Mouse (Mus musculus) forebrain, embryonic 12.5 days (tissue): ENCODE results near the gene Tmem39b. TPM values are rescaled to one million over a fixed set of nuclear protein-coding genes. Genes with fewer than 3 reads are reported as not detected.

Source experiments
- ATAC-seq: fragments of 200-750 bp; cut with Nextera tagmentation; 2 replicates; pipeline ENCODE4 v1.8.0; 2017; ENCODE audit warnings: moderate TSS enrichment; ENCODE audit not compliant: low FRiP score
- H3K27ac ChIP-seq: fragments of 300-500 bp; sonication (generic); 2 replicates; pipeline ENCODE4 v1.5.1; 2016; ENCODE audit warnings: mild to moderate bottlenecking
- H3K27me3 ChIP-seq: fragments of 300-500 bp; sonication (generic); 2 replicates; pipeline ENCODE4 v1.6.1; 2016; ENCODE audit warnings: mild to moderate bottlenecking
- H3K36me3 ChIP-seq: fragments of 300-500 bp; sonication (generic); replicated peaks from 2 replicates; pipeline ENCODE4 v1.6.1; 2016; ENCODE audit warnings: mild to moderate bottlenecking
- H3K4me1 ChIP-seq: fragments of 300-500 bp; sonication (generic); 2 replicates; pipeline ENCODE4 v1.6.1; 2016
- H3K4me2 ChIP-seq: fragments of 300-500 bp; sonication (generic); 2 replicates; pipeline ENCODE4 v1.6.1; 2016; ENCODE audit warnings: mild to moderate bottlenecking, moderate library complexity
- H3K4me3 ChIP-seq: fragments of 300-500 bp; sonication (generic); replicated peaks from 2 replicates; pipeline ENCODE4 v1.5.1; 2016; ENCODE audit warnings: mild to moderate bottlenecking
- H3K9ac ChIP-seq: fragments of 300-500 bp; sonication (generic); 2 replicates; pipeline ENCODE4 v1.6.1; 2016; ENCODE audit warnings: mild to moderate bottlenecking
- H3K9me3 ChIP-seq: fragments of 300-500 bp; sonication (generic); 2 replicates; pipeline ENCODE4 v1.6.1; 2016
- WGBS: fragments of 180-500 bp; shearing (Covaris S2); methylation state at CpG from one replicate; pipeline ENCODE4 v1.1.7; 2016; 5-methylcytosine and 5-hydroxymethylcytosine counted together
- microRNA-seq: library from miRNA; unstranded; fragments of <30 nt; microRNA quantifications from one replicate; pipeline ENCODE4, GENCODE M21; 2017
- polyA plus RNA-seq: library from polyadenylated mRNA; unstranded; fragments of >200 nt; fragmentation: Nextera tagmentation; extraction: Ambion mirVana; gene quantifications from 2 replicates; pipeline ENCODE4 v1.2.1, GENCODE M21; 2016

The Tmem39b gene
- polyA plus RNA-seq, 1 experiment from 2014 or later: 21.9 TPM

- H3K4me2 ChIP-seq: peak overlapping the region; percentile 74
- H3K9ac ChIP-seq: peak overlapping the region; percentile 78
- H3K27ac ChIP-seq: no peak overlapping the region
- peaks cover 28% of the 10 kb centered on the region for H3K4me1 ChIP-seq
- peak overlapping the region; percentile 56 for H3K4me3 ChIP-seq
- ATAC-seq: no peak
- no peaks in the 10 kb centered on the region for H3K9me3 ChIP-seq
- H3K36me3 ChIP-seq: peaks cover 53% of the 10 kb centered on the region
- no peaks in the 10 kb centered on the region for H3K27me3 ChIP-seq
- 85% methylated on average over 15 of the region's 15 CpGs for WGBS
Observed at GRCm38 (mm10) chr4:129639221-129639620, 57.4 kb downstream of the Tmem39b start.

DNA sequence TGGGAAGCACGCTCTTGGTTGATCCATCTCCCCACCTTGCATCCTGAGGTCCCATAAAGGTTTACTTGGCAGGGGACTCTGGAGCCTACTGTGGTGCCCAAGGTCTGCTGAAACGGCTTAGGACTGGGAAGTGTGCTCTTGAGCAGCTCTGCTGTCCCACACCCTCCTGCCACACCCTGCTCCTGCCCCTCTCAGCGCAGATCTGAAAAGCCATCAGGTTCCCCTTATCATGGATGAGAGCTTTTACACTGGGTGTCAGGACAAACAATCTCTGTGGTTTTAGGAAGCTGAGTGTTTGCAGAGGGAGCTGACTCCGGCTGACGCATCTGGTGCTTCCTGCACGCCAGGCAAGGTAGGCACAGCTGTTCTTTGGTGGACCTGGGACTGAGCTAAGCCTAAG lies 62.8 kb downstream of the Tmem39b start:
- no peaks in the 10 kb centered on the region for H3K9me3 ChIP-seq
- peaks cover 95% of the 10 kb centered on the region for H3K36me3 ChIP-seq
- no peak overlapping the region for H3K4me2 ChIP-seq
- H3K9ac ChIP-seq: no peak overlapping the region
- H3K4me3 ChIP-seq: no peak overlapping the region
- ATAC-seq: no peak
- H3K27ac ChIP-seq: no peak overlapping the region
- 96% methylated on average over 6 of the region's 6 CpGs for WGBS
- peaks cover 12% of the 10 kb centered on the region for H3K4me1 ChIP-seq
- no peaks in the 10 kb centered on the region for H3K27me3 ChIP-seq

DNA sequence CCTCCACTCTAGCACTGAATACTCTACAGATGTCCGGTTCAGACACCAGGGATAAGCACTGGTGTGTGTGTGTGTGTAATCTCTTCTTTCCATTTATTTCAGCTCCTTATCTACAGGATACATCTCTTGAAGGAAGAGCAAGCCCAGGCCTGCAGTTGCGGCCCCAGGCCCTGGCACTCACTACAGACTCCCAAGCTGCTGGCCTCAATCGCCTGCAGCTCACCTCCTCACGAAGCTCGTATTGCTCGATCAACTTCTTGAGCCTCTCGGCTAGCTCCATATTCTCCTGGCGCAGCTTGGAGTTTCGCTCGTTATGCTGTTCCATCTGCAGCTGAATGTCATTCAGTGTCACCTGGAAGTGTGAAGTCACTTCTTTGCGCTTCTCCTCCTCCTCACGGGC lies 64.8 kb downstream of the Tmem39b start:
- Histone ChIP-seq H3K9me3 (no peaks in the 10 kb centered on the region), H3K27me3 (no peaks in the 10 kb centered on the region), H3K9ac (0 out of 2 replicates have a peak overlapping the region, but pooled peaks have one; percentile 4), H3K4me1 (peaks cover 3% of the 10 kb centered on the region; the same call in 1 of the 2 replicates), H3K4me2 (no peak overlapping the region), H3K4me3 (no peak overlapping the region), H3K27ac (no peak overlapping the region), H3K36me3 (peaks cover 98% of the 10 kb centered on the region)
- ATAC-seq: no peak
- 92% methylated on average over 12 of the region's 12 CpGs for WGBS

GRCm38 (mm10) chr4:129630944-129631343 lies 65.7 kb downstream of the Tmem39b start:
- peaks cover 3% of the 10 kb centered on the region; the same call in 1 of the 2 replicates for H3K4me1 ChIP-seq
- H3K9ac ChIP-seq: no peak overlapping the region
- H3K27ac ChIP-seq: no peak overlapping the region
- H3K36me3 ChIP-seq: peaks cover 98% of the 10 kb centered on the region
- no peaks in the 10 kb centered on the region for H3K9me3 ChIP-seq
- H3K4me2 ChIP-seq: no peak overlapping the region
- no peak for ATAC-seq
- no peaks in the 10 kb centered on the region for H3K27me3 ChIP-seq
- no peak overlapping the region for H3K4me3 ChIP-seq
- WGBS: 88% methylated on average over 4 of the region's 4 CpGs

Small RNAs within 50 kb of the gene (microRNA-seq; reads per million reads assigned to microRNA genes)
- gene Mir7016: 2.7 reads per million, percentile 4 among the genes with 10 or more reads in this experiment

Other genes with a start within 250 kb of the Tmem39b start
- 27.3 and 29.4 TPM in 2 replicates for gene Bsdc1, start 235.3 kb downstream of the Tmem39b start, polyA plus RNA-seq
- gene Tssk3, start 205.8 kb downstream of the Tmem39b start, polyA plus RNA-seq: not detected in 2 replicates
- not detected in 2 replicates for gene Fam229a, start 205.6 kb downstream of the Tmem39b start, polyA plus RNA-seq
- 1,836 and 1,849 TPM in 2 replicates for gene Marcksl1, start 183.3 kb downstream of the Tmem39b start, polyA plus RNA-seq
- 207 and 221 TPM in 2 replicates for gene Hdac1, start 154.1 kb downstream of the Tmem39b start, polyA plus RNA-seq
- 9.0 and 9.3 TPM in 2 replicates for gene Lck, start 123.2 kb downstream of the Tmem39b start, polyA plus RNA-seq
- gene Fam167b, start 118.3 kb downstream of the Tmem39b start, polyA plus RNA-seq: 0.37 and 0.92 TPM in 2 replicates
- 204 and 212 TPM in 2 replicates for gene Eif3i, start 96.2 kb downstream of the Tmem39b start, polyA plus RNA-seq
- gene Tmem234, start 96.2 kb downstream of the Tmem39b start, polyA plus RNA-seq: 161 and 163 TPM in 2 replicates
- 2.6 and 2.9 TPM in 2 replicates for gene Dcdc2b, start 82.6 kb downstream of the Tmem39b start, polyA plus RNA-seq
- gene Iqcc, start 77.7 kb downstream of the Tmem39b start, polyA plus RNA-seq: 26.5 and 27.4 TPM in 2 replicates
- gene Ccdc28b, start 72.9 kb downstream of the Tmem39b start, polyA plus RNA-seq: 75.4 and 79.2 TPM in 2 replicates
- gene Txlna, start 55.8 kb downstream of the Tmem39b start, polyA plus RNA-seq: 97.1 and 111 TPM in 2 replicates
- gene Kpna6, start 24.1 kb downstream of the Tmem39b start, polyA plus RNA-seq: 13.6 and 14.9 TPM in 2 replicates
- gene Khdrbs1, start 45.5 kb upstream of the Tmem39b start, polyA plus RNA-seq: 229 and 231 TPM in 2 replicates
- 375 and 407 TPM in 2 replicates for gene Ptp4a2, start 114.4 kb upstream of the Tmem39b start, polyA plus RNA-seq
- gene Spocd1, start 232.4 kb upstream of the Tmem39b start, polyA plus RNA-seq: 0.06 TPM in 1 of 2 replicates, not detected in the other